Mouse (Mus musculus) C2C12 (cell line): ENCODE measurements around the gene Dtd1. TPM values are rescaled to one million over a fixed set of nuclear protein-coding genes. Genes with fewer than 3 reads are reported as not detected.

Experiments
- H3K27me3 ChIP-seq: one replicate; pipeline ENCODE4 v1.6.1; 2011; ENCODE audit not compliant: control insufficient read depth, insufficient read depth, insufficient read length
- H3K36me3 ChIP-seq: one replicate; pipeline ENCODE4 v1.6.1; 2011; ENCODE audit not compliant: control insufficient read depth, insufficient read depth
- H3K4me3 ChIP-seq: one replicate; pipeline ENCODE4 v1.5.1; 2011; ENCODE audit warnings: mild to moderate bottlenecking, control low read depth; ENCODE audit not compliant: poor library complexity, insufficient read depth, severe bottlenecking
- H3K79me2 ChIP-seq: one replicate; pipeline ENCODE4 v1.6.1; 2011; ENCODE audit not compliant: control insufficient read depth, insufficient read depth
- H3K79me3 ChIP-seq: one replicate; pipeline ENCODE4 v1.6.1; 2011; ENCODE audit warnings: low read depth, control low read depth
- H3ac ChIP-seq: one replicate; pipeline ENCODE3; 2011; ENCODE audit warnings: low read depth; ENCODE audit not compliant: control insufficient read depth, insufficient read length
- CEBPB ChIP-seq: IDR thresholded peaks from one replicate; pipeline ENCODE4 v1.6.1; 2011; ENCODE audit warnings: low read depth, mild to moderate bottlenecking, control low read depth, moderate library complexity
- CTCF ChIP-seq: IDR thresholded peaks from one replicate; pipeline ENCODE4 v1.5.1; 2011; ENCODE audit not compliant: control insufficient read depth, insufficient read depth, insufficient read length
- FOSL1 ChIP-seq: IDR thresholded peaks from one replicate; pipeline ENCODE4 v1.8.0; 2011; ENCODE audit warnings: mild to moderate bottlenecking, low read length; ENCODE audit not compliant: poor library complexity, insufficient read depth, severe bottlenecking
- MAX ChIP-seq: IDR thresholded peaks from one replicate; pipeline ENCODE4 v1.6.1; 2011; ENCODE audit warnings: mild to moderate bottlenecking, control low read depth
- MYOD1 ChIP-seq: IDR thresholded peaks from one replicate; pipeline ENCODE4 v1.6.1; 2011; ENCODE audit warnings: low read depth; ENCODE audit not compliant: control insufficient read depth, insufficient read length
- MYOG ChIP-seq: IDR thresholded peaks from one replicate; pipeline ENCODE4 v1.6.1; 2011; ENCODE audit not compliant: control insufficient read depth, insufficient read length; ENCODE audit errors: extremely low read depth
- USF1 ChIP-seq: IDR thresholded peaks from one replicate; pipeline ENCODE4 v1.6.1; 2011; ENCODE audit warnings: low read depth, mild to moderate bottlenecking, control low read depth, moderate library complexity
- polyA plus RNA-seq: library from polyadenylated mRNA; unstranded; fragments of >200 nt; fragmentation: generic; extraction: Trizol; gene quantifications from one replicate; pipeline ENCODE4 v1.2.1, GENCODE M21; 2012; ENCODE audit warnings: missing spikeins

Dtd1 gene
- polyA plus RNA-seq, 1 experiment: 7.1 TPM

DNA sequence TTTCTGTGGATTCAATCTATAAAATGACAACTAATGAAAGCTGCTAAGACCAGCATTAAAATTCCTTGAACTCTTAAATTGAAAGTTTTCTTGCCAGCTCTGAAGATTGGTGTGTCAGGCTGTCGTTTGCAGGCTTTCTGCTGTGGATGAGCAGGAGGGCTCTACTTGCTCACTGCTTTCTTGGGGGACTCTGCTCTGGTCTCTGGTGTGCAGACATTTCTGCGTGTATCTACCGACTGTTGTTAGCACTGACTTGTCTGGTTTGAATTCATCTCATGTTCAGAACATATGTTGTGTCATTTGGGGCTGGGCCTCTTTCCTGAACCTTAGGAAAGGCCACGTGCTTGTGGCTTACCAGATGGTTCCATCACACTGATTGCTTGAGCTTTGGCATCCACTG lies 120.0 kb downstream of the Dtd1 start:
- Histone ChIP-seq H3K79me3 (no peaks in the 10 kb centered on the region), H3K27me3 (no peaks in the 10 kb centered on the region), H3ac (no peak overlapping the region), H3K36me3 (no peaks in the 10 kb centered on the region), H3K4me3 (no peak overlapping the region), H3K79me2 (no peaks in the 10 kb centered on the region)
- TF ChIP-seq MYOD1 (no peak), CEBPB (no peak), CTCF (no peak), USF1 (no peak), MAX (no peak), MYOG (no peak), FOSL1 (no peak)

DNA sequence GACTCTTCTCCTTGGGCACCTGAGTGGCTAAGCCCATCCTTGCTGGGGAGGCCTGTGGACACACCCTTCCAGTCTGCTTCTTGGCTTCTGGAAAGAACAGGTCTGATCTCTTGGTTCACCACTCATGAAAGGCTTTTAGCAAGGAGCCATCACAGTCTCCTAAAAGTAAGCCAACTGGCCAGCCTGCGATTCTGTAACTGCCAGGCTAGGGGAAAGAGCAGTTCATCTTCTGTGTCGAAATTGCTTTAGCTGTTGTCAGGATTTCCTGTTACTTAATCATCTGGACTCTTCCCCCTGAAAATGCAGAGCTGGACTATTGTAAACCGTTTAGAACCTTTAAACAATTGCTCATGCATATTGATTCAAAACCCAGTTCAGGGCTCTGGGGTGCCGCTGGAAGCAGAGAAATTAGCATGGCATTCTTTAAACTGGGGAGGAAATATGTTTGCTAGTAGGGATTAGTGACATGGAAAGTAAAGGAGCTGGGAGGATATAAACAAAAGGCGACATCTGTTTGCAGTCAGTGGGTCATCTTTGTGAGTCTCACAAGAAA lies 120.8 kb downstream of the Dtd1 start:
- H3K27me3 ChIP-seq: no peaks in the 10 kb centered on the region
- H3ac ChIP-seq: no peak overlapping the region
- no peak overlapping the region for H3K4me3 ChIP-seq
- H3K36me3 ChIP-seq: no peaks in the 10 kb centered on the region
- no peaks in the 10 kb centered on the region for H3K79me3 ChIP-seq
- TF ChIP-seq FOSL1: no peak
- TF ChIP-seq CEBPB: no peak
- no peak for TF ChIP-seq MYOG
- TF ChIP-seq USF1: no peak
- no peak for TF ChIP-seq MYOD1
- no peak for TF ChIP-seq MAX
- TF ChIP-seq CTCF: no peak
- no peaks in the 10 kb centered on the region for H3K79me2 ChIP-seq

DNA sequence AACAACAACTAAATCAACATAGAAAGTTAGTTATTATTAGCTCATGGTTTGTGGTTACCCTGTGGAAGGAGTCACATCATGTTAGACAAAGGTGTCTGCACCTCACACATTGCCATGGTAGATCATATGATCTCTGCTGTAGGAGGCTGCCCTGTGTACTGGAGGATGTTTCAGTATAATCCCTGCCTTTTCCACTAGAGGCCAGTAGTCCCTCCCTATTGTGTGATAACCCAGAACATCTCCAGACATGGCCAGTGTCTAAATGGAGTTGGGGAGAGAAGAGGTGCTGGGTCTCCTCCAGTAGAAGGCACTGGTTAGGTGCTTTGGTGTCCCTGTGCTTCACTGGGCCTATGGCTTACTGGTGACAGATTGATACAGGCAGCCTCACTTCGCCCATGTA lies 125.0 kb downstream of the Dtd1 start:
- TF ChIP-seq CTCF: no peak
- TF ChIP-seq USF1: no peak
- TF ChIP-seq MAX: no peak
- no peak for TF ChIP-seq CEBPB
- TF ChIP-seq FOSL1: no peak
- TF ChIP-seq MYOG: no peak
- TF ChIP-seq MYOD1: no peak
- no peak overlapping the region for H3ac ChIP-seq

DNA sequence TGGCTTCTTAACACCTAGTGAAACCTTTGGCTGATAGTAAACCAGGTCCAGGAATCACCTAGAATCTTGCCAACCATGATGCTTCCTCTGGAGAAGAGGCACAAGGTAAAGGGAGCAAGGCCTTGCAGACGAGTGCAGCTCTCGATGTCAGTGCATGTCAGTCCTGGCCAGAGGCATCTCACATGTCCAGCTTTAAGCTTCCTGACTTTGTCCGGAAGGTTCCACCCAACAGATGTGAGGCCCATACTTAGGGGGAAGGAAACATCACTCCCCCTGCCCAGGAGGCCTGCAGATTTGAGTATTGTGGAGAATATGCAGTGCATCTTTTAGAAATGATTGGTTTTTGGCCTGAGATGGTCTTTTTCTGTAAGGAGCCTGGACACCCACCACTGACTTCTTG lies 127.4 kb downstream of the Dtd1 start:
- Histone ChIP-seq H3K79me3 (no peaks in the 10 kb centered on the region), H3K79me2 (no peaks in the 10 kb centered on the region), H3K27me3 (no peaks in the 10 kb centered on the region), H3K36me3 (no peaks in the 10 kb centered on the region), H3K4me3 (no peak overlapping the region), H3ac (no peak overlapping the region)
- no peak for TF ChIP-seq MYOG
- TF ChIP-seq CEBPB: no peak
- TF ChIP-seq MAX: no peak
- TF ChIP-seq USF1: no peak
- no peak for TF ChIP-seq MYOD1
- no peak for TF ChIP-seq FOSL1
- TF ChIP-seq CTCF: no peak

More for the DNA sequence above, 125.0 kb downstream of the Dtd1 start:
- H3K36me3 ChIP-seq: no peaks in the 10 kb centered on the region
- no peaks in the 10 kb centered on the region for H3K79me3 ChIP-seq
- no peak overlapping the region for H3K4me3 ChIP-seq
- H3K27me3 ChIP-seq: no peaks in the 10 kb centered on the region
- no peaks in the 10 kb centered on the region for H3K79me2 ChIP-seq

DNA sequence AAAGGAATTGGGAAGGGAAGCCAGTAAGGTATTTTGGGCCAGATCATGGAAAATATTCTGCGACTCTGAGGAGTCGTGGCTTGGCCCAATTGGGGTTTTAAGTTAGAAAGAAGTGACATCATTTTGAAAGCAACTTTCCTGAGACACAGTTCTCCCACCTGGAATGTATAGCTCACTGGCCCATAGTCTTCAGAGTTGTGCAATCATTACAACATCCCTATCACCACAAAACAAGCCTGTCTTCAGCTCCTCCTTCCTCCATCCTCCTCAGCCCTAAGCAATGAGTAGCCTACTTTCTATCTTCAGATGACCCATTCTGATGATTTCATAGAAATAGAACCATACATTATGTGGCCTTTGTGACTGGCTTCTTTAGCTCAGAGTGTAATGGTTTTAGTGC lies 130.1 kb downstream of the Dtd1 start:
- Histone ChIP-seq H3K4me3 (no peak overlapping the region), H3K79me3 (no peaks in the 10 kb centered on the region), H3K27me3 (no peaks in the 10 kb centered on the region), H3ac (no peak overlapping the region), H3K36me3 (no peaks in the 10 kb centered on the region), H3K79me2 (no peaks in the 10 kb centered on the region)
- TF ChIP-seq MYOG (no peak), MAX (no peak), USF1 (no peak), CEBPB (no peak), FOSL1 (no peak), CTCF (no peak), MYOD1 (no peak)

DNA sequence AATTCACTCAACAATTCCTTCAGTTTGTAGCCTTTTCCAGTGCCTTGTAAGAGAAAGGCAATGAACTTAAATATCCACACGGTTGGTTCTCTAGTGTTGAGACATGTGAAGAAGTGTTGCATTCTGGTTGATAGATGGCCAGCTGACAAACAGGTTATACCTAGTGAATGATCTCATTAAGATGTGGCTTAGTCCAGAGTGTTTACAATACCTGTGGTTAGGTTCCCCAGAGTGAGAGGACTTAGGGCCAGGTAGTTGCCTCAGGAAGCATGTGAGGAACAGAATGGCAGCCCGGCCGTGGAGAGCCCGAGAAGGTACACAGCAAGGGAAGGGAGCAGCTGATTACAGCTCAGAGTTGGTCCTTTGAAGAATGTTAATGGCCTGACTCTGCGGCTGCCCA lies 138.5 kb downstream of the Dtd1 start:
- Histone ChIP-seq H3K79me2 (no peaks in the 10 kb centered on the region), H3ac (no peak overlapping the region), H3K4me3 (no peak overlapping the region), H3K27me3 (no peaks in the 10 kb centered on the region), H3K79me3 (no peaks in the 10 kb centered on the region), H3K36me3 (no peaks in the 10 kb centered on the region)
- TF ChIP-seq CEBPB: no peak
- no peak for TF ChIP-seq USF1
- TF ChIP-seq CTCF: no peak
- TF ChIP-seq MAX: no peak
- TF ChIP-seq MYOD1: no peak
- no peak for TF ChIP-seq MYOG
- TF ChIP-seq FOSL1: no peak
